Mouse (Mus musculus): ENCODE data around the gene Olfr319. TPM values are rescaled to one million over a fixed set of nuclear protein-coding genes. Genes with fewer than 3 reads are reported as not detected.

Olfr319 gene
- total RNA-seq (2014; fragmentation: Nextera tagmentation) (not detected in 2 replicates), total RNA-seq (2017) (0.27 TPM in 1 of 2 replicates, not detected in the other), polyA plus RNA-seq (2012) (not detected in 2 replicates)

- DNase-seq (ENCODE audit: low spot score), result no peak
- TF ChIP-seq GATA1 (IDR thresholded peaks at IDR 0.05; ENCODE audit: borderline replicate concordance, low read length) (no peak), POLR2AphosphoS5 (IDR thresholded peaks at IDR 0.05; ENCODE audit: insufficient replicate concordance, low read depth, low read length) (no peak), TAL1 (conservative IDR thresholded peaks at IDR 0.05; ENCODE audit: low read depth, low read length) (no peak), GATA2 (IDR thresholded peaks at IDR 0.05; ENCODE audit: borderline replicate concordance, low read depth, low read length) (no peak), CTCF (IDR thresholded peaks at IDR 0.05; ENCODE audit: low read depth, low read length) (no peak)
- H3K4me3 ChIP-seq (ENCODE audit: low read depth, low read length), result no peak within 1 kb of the TSS
- H3K4me1 ChIP-seq (ENCODE audit: insufficient read depth, low read depth, low read length), result no peaks in the 10 kb centered on the region
- H3K9me3 ChIP-seq (replicated peaks), result peaks cover 8% of the 10 kb centered on the region
- ATAC-seq (ENCODE audit: extremely low read depth, insufficient number of reproducible peaks, low FRiP score, poor library complexity, severe bottlenecking), result no peak
- no peaks in the 10 kb centered on the region for H3K27me3 ChIP-seq (ENCODE audit: insufficient read depth, low read length)
- no peaks in the 10 kb centered on the region for H3K36me3 ChIP-seq (replicated peaks)
Observed at GRCm38 (mm10) chr11:58698862-58699261, at the start of gene Olfr319. TSS of gene Olfr319 (plus strand) at chr11:58699162.

GRCm38 (mm10) chr11:58655151-58655550 is 43.8 kb upstream of the Olfr319 start:
- no peak overlapping the region for H3K4me3 ChIP-seq (ENCODE audit: low read depth, low read length)
- ATAC-seq (ENCODE audit: extremely low read depth, insufficient number of reproducible peaks, low FRiP score, poor library complexity, severe bottlenecking), result no peak
- no peaks in the 10 kb centered on the region for H3K36me3 ChIP-seq (replicated peaks)
- no peaks in the 10 kb centered on the region for H3K9me3 ChIP-seq (replicated peaks)
- TF ChIP-seq GATA1 (IDR thresholded peaks at IDR 0.05; ENCODE audit: borderline replicate concordance, low read length) (no peak), POLR2AphosphoS5 (IDR thresholded peaks at IDR 0.05; ENCODE audit: insufficient replicate concordance, low read depth, low read length) (no peak), GATA2 (IDR thresholded peaks at IDR 0.05; ENCODE audit: borderline replicate concordance, low read depth, low read length) (no peak), TAL1 (conservative IDR thresholded peaks at IDR 0.05; ENCODE audit: low read depth, low read length) (no peak), CTCF (IDR thresholded peaks at IDR 0.05; ENCODE audit: low read depth, low read length) (no peak)
- no peak for DNase-seq (ENCODE audit: low spot score)
- no peaks in the 10 kb centered on the region for H3K4me1 ChIP-seq (ENCODE audit: insufficient read depth, low read depth, low read length)
- H3K27me3 ChIP-seq (ENCODE audit: insufficient read depth, low read length), result peaks cover 7% of the 10 kb centered on the region; the same call in 1 of the 2 replicates

- no peak within 1 kb of the TSS for H3K4me3 ChIP-seq (ENCODE audit: low read depth, low read length)
- H3K27me3 ChIP-seq (ENCODE audit: insufficient read depth, low read length), result 0 out of 2 replicates have a peak, but pooled peaks cover 2% of the 10 kb centered on the region
- H3K9me3 ChIP-seq (replicated peaks), result no peaks in the 10 kb centered on the region
- H3K4me1 ChIP-seq (ENCODE audit: insufficient read depth, low read depth, low read length), result no peaks in the 10 kb centered on the region
- TF ChIP-seq POLR2AphosphoS5 (IDR thresholded peaks at IDR 0.05; ENCODE audit: insufficient replicate concordance, low read depth, low read length) (no peak), CTCF (IDR thresholded peaks at IDR 0.05; ENCODE audit: low read depth, low read length) (no peak), GATA1 (IDR thresholded peaks at IDR 0.05; ENCODE audit: borderline replicate concordance, low read length) (no peak), TAL1 (conservative IDR thresholded peaks at IDR 0.05; ENCODE audit: low read depth, low read length) (no peak), GATA2 (IDR thresholded peaks at IDR 0.05; ENCODE audit: borderline replicate concordance, low read depth, low read length) (no peak)
- ATAC-seq (ENCODE audit: extremely low read depth, insufficient number of reproducible peaks, low FRiP score, poor library complexity, severe bottlenecking) (no peak), DNase-seq (ENCODE audit: low spot score) (no peak)
- no peaks in the 10 kb centered on the region for H3K36me3 ChIP-seq (replicated peaks)
Observed at GRCm38 (mm10) chr11:58658596-58658995, 40.4 kb upstream of the Olfr319 start, which contains the start of gene Olfr322. TSS of gene Olfr322 (plus strand) at chr11:58658782.

- H3K4me3 ChIP-seq (ENCODE audit: low read depth, low read length), result no peak overlapping the region
- no peak for DNase-seq (ENCODE audit: low spot score)
- no peaks in the 10 kb centered on the region for H3K36me3 ChIP-seq (replicated peaks)
- ATAC-seq (ENCODE audit: extremely low read depth, insufficient number of reproducible peaks, low FRiP score, poor library complexity, severe bottlenecking), result no peak
- no peaks in the 10 kb centered on the region for H3K27me3 ChIP-seq (ENCODE audit: insufficient read depth, low read length)
- TF ChIP-seq POLR2AphosphoS5 (IDR thresholded peaks at IDR 0.05; ENCODE audit: insufficient replicate concordance, low read depth, low read length) (no peak), GATA2 (IDR thresholded peaks at IDR 0.05; ENCODE audit: borderline replicate concordance, low read depth, low read length) (no peak), GATA1 (IDR thresholded peaks at IDR 0.05; ENCODE audit: borderline replicate concordance, low read length) (no peak), TAL1 (conservative IDR thresholded peaks at IDR 0.05; ENCODE audit: low read depth, low read length) (no peak)
- no peaks in the 10 kb centered on the region for H3K4me1 ChIP-seq (ENCODE audit: insufficient read depth, low read depth, low read length)
- H3K9me3 ChIP-seq (replicated peaks), result no peaks in the 10 kb centered on the region
Observed at GRCm38 (mm10) chr11:58669252-58669651, 29.7 kb upstream of the Olfr319 start.

GRCm38 (mm10) chr11:58671825-58672224 is 27.1 kb upstream of the Olfr319 start:
- H3K4me3 ChIP-seq (ENCODE audit: low read depth, low read length), result no peak overlapping the region
- H3K27me3 ChIP-seq (ENCODE audit: insufficient read depth, low read length), result no peaks in the 10 kb centered on the region
- DNase-seq (ENCODE audit: low spot score) (no peak), ATAC-seq (ENCODE audit: extremely low read depth, insufficient number of reproducible peaks, low FRiP score, poor library complexity, severe bottlenecking) (no peak)
- H3K9me3 ChIP-seq (replicated peaks), result no peaks in the 10 kb centered on the region
- no peaks in the 10 kb centered on the region for H3K4me1 ChIP-seq (ENCODE audit: insufficient read depth, low read depth, low read length)
- TF ChIP-seq GATA2 (IDR thresholded peaks at IDR 0.05; ENCODE audit: borderline replicate concordance, low read depth, low read length) (no peak), POLR2AphosphoS5 (IDR thresholded peaks at IDR 0.05; ENCODE audit: insufficient replicate concordance, low read depth, low read length) (no peak), CTCF (IDR thresholded peaks at IDR 0.05; ENCODE audit: low read depth, low read length) (no peak)
- no peaks in the 10 kb centered on the region for H3K36me3 ChIP-seq (replicated peaks)

- no peak for ATAC-seq (ENCODE audit: extremely low read depth, insufficient number of reproducible peaks, low FRiP score, poor library complexity, severe bottlenecking)
- H3K36me3 ChIP-seq (replicated peaks), result no peaks in the 10 kb centered on the region
- H3K27me3 ChIP-seq (ENCODE audit: insufficient read depth, low read length), result no peaks in the 10 kb centered on the region
- H3K4me1 ChIP-seq (ENCODE audit: insufficient read depth, low read depth, low read length), result no peaks in the 10 kb centered on the region
- no peak within 1 kb of the TSS for H3K4me3 ChIP-seq (ENCODE audit: low read depth, low read length)
- no peak for TF ChIP-seq TAL1 (conservative IDR thresholded peaks at IDR 0.05; ENCODE audit: low read depth, low read length)
- no peak for TF ChIP-seq CTCF (IDR thresholded peaks at IDR 0.05; ENCODE audit: low read depth, low read length)
- TF ChIP-seq GATA1 (IDR thresholded peaks at IDR 0.05; ENCODE audit: borderline replicate concordance, low read length), result no peak
- no peak for TF ChIP-seq POLR2AphosphoS5 (IDR thresholded peaks at IDR 0.05; ENCODE audit: insufficient replicate concordance, low read depth, low read length)
- TF ChIP-seq GATA2 (IDR thresholded peaks at IDR 0.05; ENCODE audit: borderline replicate concordance, low read depth, low read length), result no peak
- DNase-seq (ENCODE audit: low spot score), result no peak
- no peaks in the 10 kb centered on the region for H3K9me3 ChIP-seq (replicated peaks)
Observed at GRCm38 (mm10) chr11:58680799-58681198, 18.2 kb upstream of the Olfr319 start, which contains the start of gene Olfr320. TSS of gene Olfr320 (plus strand) at chr11:58681099.
